8 mouse cellular contexts compared by ENCODE assay signal in genomic region chr7:44819391-44819790, GRCm38 (mm10). TPM values are rescaled to one million over a fixed set of nuclear protein-coding genes. Genes with fewer than 3 reads are reported as not detected.
DNase-seq lines count a peak whose midpoint lies in the region; ATAC-seq and TF ChIP-seq lines count a peak whose summit lies in the region.

No protein-coding gene starts in this region.

- H3K9ac ChIP-seq in embryonic facial prominence, embryonic 12.5 days: peak overlapping the region; percentile 21; the same call in 1 of the 2 replicates
- H3K9ac ChIP-seq in heart, postnatal 0 days (replicated peaks; ENCODE audit: low read depth, low read length): peak overlapping the region; percentile 34; the same call in 1 of the 2 replicates
- H3K9ac ChIP-seq in liver, embryonic 15.5 days: peak overlapping the region; percentile 37

- H3K4me3 ChIP-seq in left cerebral cortex, adult 2 months: no peak overlapping the region; the same call in 1 of the 2 replicates
- peak overlapping the region; percentile 72; the same call in 1 of the 2 replicates for H3K4me3 ChIP-seq in embryonic facial prominence, embryonic 12.5 days
- peak overlapping the region; percentile 78; the same call in 1 of the 2 replicates for H3K4me3 ChIP-seq in heart, postnatal 0 days (ENCODE audit: low read depth, low read length)
- peak overlapping the region; percentile 90 for H3K4me3 ChIP-seq in liver, embryonic 15.5 days (replicated peaks)

- WGBS in embryonic facial prominence, embryonic 12.5 days: 100% methylated on average over 2 of the region's 2 CpGs
- 82% methylated on average over 2 of the region's 2 CpGs for WGBS in heart, postnatal 0 days
- 83% methylated on average over 2 of the region's 2 CpGs for WGBS in liver, embryonic 15.5 days (ENCODE audit: insufficient replicate concordance)

- no peaks in the 10 kb centered on the region for H3K27me3 ChIP-seq in embryonic facial prominence, embryonic 12.5 days
- no peaks in the 10 kb centered on the region for H3K27me3 ChIP-seq in heart, postnatal 0 days (ENCODE audit: control insufficient read depth, insufficient read depth, low read length)
- no peaks in the 10 kb centered on the region for H3K27me3 ChIP-seq in liver, embryonic 15.5 days

- peaks cover 51% of the 10 kb centered on the region for H3K4me1 ChIP-seq in embryonic facial prominence, embryonic 12.5 days
- H3K4me1 ChIP-seq in heart, postnatal 0 days (ENCODE audit: control insufficient read depth, insufficient read depth): peaks cover 44% of the 10 kb centered on the region
- H3K4me1 ChIP-seq in liver, embryonic 15.5 days (replicated peaks): peaks cover 83% of the 10 kb centered on the region

- DNase-seq in left cerebral cortex, adult 2 months (ENCODE audit: extremely low spot score in 1 of 2, low spot score in 2 of 2): peak in 1 of 2 experiments; percentile 8
- no peak for DNase-seq in left cerebral cortex, postnatal 36 days (ENCODE audit: low spot score in 2 of 2)
- DNase-seq in heart, postnatal 0 days (ENCODE audit: low spot score): no peak
- DNase-seq in retina, postnatal 1 day: no peak
- DNase-seq in adrenal gland, adult 2 months: no peak

- ATAC-seq in embryonic facial prominence, embryonic 12.5 days (ENCODE audit: insufficient number of reproducible peaks, insufficient read depth, low FRiP score, low TSS enrichment): no peak
- no peak for ATAC-seq in heart, postnatal 0 days (ENCODE audit: insufficient read depth, low read depth)
- ATAC-seq in liver, embryonic 15.5 days (ENCODE audit: insufficient read depth): no peak
- no peak for ATAC-seq in cerebellum, adult (ENCODE audit: insufficient number of reproducible peaks, low FRiP score, low TSS enrichment)

- intact Hi-C loops in left cerebral cortex, adult 2 months (cut with DNase I): loop anchor here (2.0 kb wide), 1 partner anchor 29 kb away; the partner anchor contains the start of genes Akt1s1 and Tbc1d17
- intact Hi-C loops in left cerebral cortex, postnatal 36 days (cut with DNase I): no loop called here

- TF ChIP-seq CTCF in left cerebral cortex, adult 2 months (IDR thresholded peaks at IDR 0.05): no peak
- TF ChIP-seq CTCF in heart, postnatal 0 days (IDR thresholded peaks at IDR 0.05; ENCODE audit: low read depth): no peak

- peak overlapping the region; percentile 95 for H3K27ac ChIP-seq in left cerebral cortex, adult 2 months
- H3K27ac ChIP-seq in embryonic facial prominence, embryonic 12.5 days: no peak overlapping the region
- peak overlapping the region; percentile 48; the same call in 1 of the 2 replicates for H3K27ac ChIP-seq in heart, postnatal 0 days (ENCODE audit: low read depth)
- peak overlapping the region; percentile 78 for H3K27ac ChIP-seq in liver, embryonic 15.5 days (replicated peaks)

- H3K4me2 ChIP-seq in embryonic facial prominence, embryonic 12.5 days (replicated peaks): peak overlapping the region; percentile 90
- peak overlapping the region; percentile 85 for H3K4me2 ChIP-seq in heart, postnatal 0 days (ENCODE audit: low read depth, low read length)
- peak overlapping the region; percentile 92 for H3K4me2 ChIP-seq in liver, embryonic 15.5 days

- no peaks in the 10 kb centered on the region for H3K36me3 ChIP-seq in embryonic facial prominence, embryonic 12.5 days
- no peaks in the 10 kb centered on the region for H3K36me3 ChIP-seq in heart, postnatal 0 days (replicated peaks; ENCODE audit: control insufficient read depth, insufficient read depth, low read length)
- peaks cover 25% of the 10 kb centered on the region; the same call in 1 of the 2 replicates for H3K36me3 ChIP-seq in liver, embryonic 15.5 days (replicated peaks)

- H3K9me3 ChIP-seq in embryonic facial prominence, embryonic 12.5 days: no peaks in the 10 kb centered on the region
- no peaks in the 10 kb centered on the region for H3K9me3 ChIP-seq in heart, postnatal 0 days (replicated peaks; ENCODE audit: control insufficient read depth, low read length)
- no peaks in the 10 kb centered on the region for H3K9me3 ChIP-seq in liver, embryonic 15.5 days (replicated peaks)

- TF ChIP-seq EP300 in heart, postnatal 0 days (IDR thresholded peaks at IDR 0.05; ENCODE audit: low read depth): no peak

RNA-seq across cellular contexts. Expression of gene Atf5, which starts 2.9 kb away (rescaled TPM):
- 10 to 100 TPM; 23.1 to 23.4 TPM for total RNA-seq in left cerebral cortex, adult 2 months (2021)
- total RNA-seq in left cerebral cortex, postnatal 36 days (2021): 10 to 100 TPM; 22.2 to 26.5 TPM
- 5.3 and 5.8 TPM in 2 replicates for polyA plus RNA-seq in embryonic facial prominence, embryonic 12.5 days (2016; fragmentation: Nextera tagmentation; extraction: Ambion mirVana)
- total RNA-seq in heart, postnatal 0 days (2014; rRNA removed; ENCODE audit: low replicate concordance): 5.6 and 16.0 TPM in 2 replicates
- 3.0 and 3.5 TPM in 2 replicates for polyA plus RNA-seq in heart, postnatal 0 days (2015; fragmentation: Nextera tagmentation; extraction: Ambion mirVana)
- polyA plus RNA-seq in liver, embryonic 15.5 days (2015; fragmentation: Nextera tagmentation; extraction: Ambion mirVana): 7.5 and 9.2 TPM in 2 replicates
- 100 to 1,000 TPM; 136 to 166 TPM for total RNA-seq in adrenal gland, adult 2 months (2021)
- polyA plus RNA-seq in adrenal gland, adult 2 months (2012; rRNA removed): 494 and 666 TPM in 2 replicates

RNA-seq across cellular contexts. Expression of gene Il4i1, which starts 3.2 kb away (rescaled TPM):
- total RNA-seq in left cerebral cortex, adult 2 months (2021): 1 to 10 TPM; 1.8 to 2.0 TPM
- total RNA-seq in left cerebral cortex, postnatal 36 days (2021): 1 to 10 TPM; 2.2 to 2.4 TPM
- 1.2 and 2.5 TPM in 2 replicates for polyA plus RNA-seq in embryonic facial prominence, embryonic 12.5 days (2016; fragmentation: Nextera tagmentation; extraction: Ambion mirVana)
- not detected in 2 replicates for total RNA-seq in heart, postnatal 0 days (2014; rRNA removed; ENCODE audit: low replicate concordance)
- 0.93 and 1.1 TPM in 2 replicates for polyA plus RNA-seq in heart, postnatal 0 days (2015; fragmentation: Nextera tagmentation; extraction: Ambion mirVana)
- 0.35 and 0.46 TPM in 2 replicates for polyA plus RNA-seq in liver, embryonic 15.5 days (2015; fragmentation: Nextera tagmentation; extraction: Ambion mirVana)
- total RNA-seq in adrenal gland, adult 2 months (2021): 1 to 10 TPM; 1.6 to 1.8 TPM
- 2.6 and 3.0 TPM in 2 replicates for polyA plus RNA-seq in adrenal gland, adult 2 months (2012; rRNA removed)

RNA-seq across cellular contexts. Expression of gene Nup62, which starts 3.5 kb away (rescaled TPM):
- total RNA-seq in left cerebral cortex, adult 2 months (2021): 10 to 100 TPM; 31.9 to 32.2 TPM
- total RNA-seq in left cerebral cortex, postnatal 36 days (2021): 10 to 100 TPM; 28.1 to 32.2 TPM
- 102 and 104 TPM in 2 replicates for polyA plus RNA-seq in embryonic facial prominence, embryonic 12.5 days (2016; fragmentation: Nextera tagmentation; extraction: Ambion mirVana)
- 75.3 and 78.0 TPM in 2 replicates for total RNA-seq in heart, postnatal 0 days (2014; rRNA removed; ENCODE audit: low replicate concordance)
- polyA plus RNA-seq in heart, postnatal 0 days (2015; fragmentation: Nextera tagmentation; extraction: Ambion mirVana): 37.6 and 40.9 TPM in 2 replicates
- polyA plus RNA-seq in liver, embryonic 15.5 days (2015; fragmentation: Nextera tagmentation; extraction: Ambion mirVana): 48.8 and 51.2 TPM in 2 replicates
- 10 to 100 TPM; 33.2 to 54.7 TPM for total RNA-seq in adrenal gland, adult 2 months (2021)
- polyA plus RNA-seq in adrenal gland, adult 2 months (2012; rRNA removed): 83.6 and 92.2 TPM in 2 replicates

RNA-seq across cellular contexts. Expression of gene Akt1s1, which starts 29.4 kb away (rescaled TPM):
- total RNA-seq in left cerebral cortex, adult 2 months (2021): 10 to 100 TPM; 69.7 to 77.0 TPM
- total RNA-seq in left cerebral cortex, postnatal 36 days (2021): 10 to 100 TPM; 67.7 to 73.6 TPM
- polyA plus RNA-seq in embryonic facial prominence, embryonic 12.5 days (2016; fragmentation: Nextera tagmentation; extraction: Ambion mirVana): 116 and 120 TPM in 2 replicates
- total RNA-seq in heart, postnatal 0 days (2014; rRNA removed; ENCODE audit: low replicate concordance): 81.8 and 137 TPM in 2 replicates
- 91.3 and 91.8 TPM in 2 replicates for polyA plus RNA-seq in heart, postnatal 0 days (2015; fragmentation: Nextera tagmentation; extraction: Ambion mirVana)
- polyA plus RNA-seq in liver, embryonic 15.5 days (2015; fragmentation: Nextera tagmentation; extraction: Ambion mirVana): 27.7 and 32.3 TPM in 2 replicates
- 100 to 1,000 TPM; 117 TPM for total RNA-seq in adrenal gland, adult 2 months (2021)
- polyA plus RNA-seq in adrenal gland, adult 2 months (2012; rRNA removed): 650 and 890 TPM in 2 replicates

RNA-seq across cellular contexts. Expression of gene Tbc1d17, which starts 29.5 kb away (rescaled TPM):
- 10 to 100 TPM; 64.4 to 67.5 TPM for total RNA-seq in left cerebral cortex, adult 2 months (2021)
- total RNA-seq in left cerebral cortex, postnatal 36 days (2021): 10 to 100 TPM; 71.9 to 75.6 TPM
- polyA plus RNA-seq in embryonic facial prominence, embryonic 12.5 days (2016; fragmentation: Nextera tagmentation; extraction: Ambion mirVana): 94.3 and 105 TPM in 2 replicates
- total RNA-seq in heart, postnatal 0 days (2014; rRNA removed; ENCODE audit: low replicate concordance): 43.5 and 101 TPM in 2 replicates
- 51.7 and 57.5 TPM in 2 replicates for polyA plus RNA-seq in heart, postnatal 0 days (2015; fragmentation: Nextera tagmentation; extraction: Ambion mirVana)
- polyA plus RNA-seq in liver, embryonic 15.5 days (2015; fragmentation: Nextera tagmentation; extraction: Ambion mirVana): 26.1 and 29.4 TPM in 2 replicates
- total RNA-seq in adrenal gland, adult 2 months (2021): 10 to 100 TPM; 51.0 to 72.6 TPM
- polyA plus RNA-seq in adrenal gland, adult 2 months (2012; rRNA removed): 180 and 223 TPM in 2 replicates
